Mouse (Mus musculus) ES-E14 (cell line): ENCODE results near the gene Ptprm.

Source experiments
- CHD2 ChIP-seq: IDR thresholded peaks from 2 replicates; pipeline ENCODE4 v1.6.1; 2014; ENCODE audit warnings: mild to moderate bottlenecking, low read depth, low read length, inconsistent platforms
- HCFC1 ChIP-seq: IDR thresholded peaks from 2 replicates; pipeline ENCODE4 v1.6.1; 2012; ENCODE audit warnings: low read length, inconsistent platforms, borderline replicate concordance; ENCODE audit not compliant: insufficient read depth
- MAFK ChIP-seq: IDR thresholded peaks from 2 replicates; pipeline ENCODE4 v1.6.1; 2014; ENCODE audit warnings: mild to moderate bottlenecking, low read depth, low read length, inconsistent platforms; ENCODE audit not compliant: insufficient read depth
- ZC3H11A ChIP-seq: IDR thresholded peaks from 2 replicates; pipeline ENCODE4 v1.6.1; 2012; ENCODE audit warnings: low read depth, mild to moderate bottlenecking, inconsistent platforms, low read length, borderline replicate concordance
- ZNF384 ChIP-seq: IDR thresholded peaks from 2 replicates; pipeline ENCODE4 v1.6.1; 2012; ENCODE audit warnings: low read depth, low read length, inconsistent platforms

DNA sequence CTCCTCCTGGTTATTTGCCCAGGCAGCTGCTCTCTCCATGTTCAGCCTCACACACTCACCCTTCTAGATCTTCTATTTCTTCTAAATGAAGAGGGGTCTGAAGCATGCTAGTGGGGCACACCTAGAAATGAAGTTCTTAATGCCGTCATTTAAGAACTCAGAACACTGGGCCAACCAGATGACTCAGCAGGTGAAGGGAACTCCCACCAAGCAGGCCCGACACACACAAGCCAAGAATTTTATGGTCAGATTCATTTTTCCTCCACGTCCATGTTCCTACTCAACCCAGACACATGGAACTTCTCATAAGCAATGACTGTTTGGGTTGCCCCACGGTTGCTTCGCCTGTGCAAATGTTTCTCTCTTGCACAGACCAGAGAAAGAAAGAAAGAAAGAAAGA, 230.5 kb downstream of the Ptprm start:
- TF ChIP-seq ZNF384, result no peak
- TF ChIP-seq CHD2, result no peak
- no peak for TF ChIP-seq MAFK
- no peak for TF ChIP-seq ZC3H11A
- no peak for TF ChIP-seq HCFC1
